Mouse (Mus musculus) forebrain, postnatal 0 days (tissue): Measurements from ENCODE around the gene 2310034G01Rik. TPM values are rescaled to one million over a fixed set of nuclear protein-coding genes. Genes with fewer than 3 reads are reported as not detected.

Experiments
- ATAC-seq: fragments of 200-750 bp; cut with Nextera tagmentation; 2 replicates; pipeline ENCODE4 v1.8.0; 2017; ENCODE audit warnings: mild to moderate bottlenecking, moderate library complexity
- DNase-seq: peaks from one replicate; pipeline ENCODE4 v3.0.0-alpha.2; 2015
- H3K27ac ChIP-seq: fragments of 300-500 bp; sonication (generic); 2 replicates; pipeline ENCODE4 v1.5.1; 2014; ENCODE audit warnings: low read depth, mild to moderate bottlenecking, antibody characterized with exemption, low read length, moderate library complexity, mixed read lengths
- H3K27me3 ChIP-seq: fragments of 300-500 bp; sonication (generic); 2 replicates; pipeline ENCODE4 v1.6.1; 2014; ENCODE audit warnings: mild to moderate bottlenecking, low read length, mixed read lengths; ENCODE audit not compliant: insufficient read depth
- H3K36me3 ChIP-seq: fragments of 300-500 bp; sonication (generic); 2 replicates; pipeline ENCODE4 v1.6.1; 2014; ENCODE audit warnings: mild to moderate bottlenecking, moderate library complexity; ENCODE audit not compliant: insufficient read depth
- H3K4me1 ChIP-seq: fragments of 300-500 bp; sonication (generic); 2 replicates; pipeline ENCODE4 v1.6.1; 2014; ENCODE audit warnings: antibody characterized with exemption; ENCODE audit not compliant: insufficient read depth
- H3K4me2 ChIP-seq: fragments of 300-500 bp; sonication (generic); 2 replicates; pipeline ENCODE4 v1.6.1; 2014; ENCODE audit warnings: low read depth, mild to moderate bottlenecking, moderate library complexity
- H3K4me3 ChIP-seq: fragments of 300-500 bp; sonication (generic); 2 replicates; pipeline ENCODE4 v1.5.1; 2014; ENCODE audit warnings: low read depth, low read length, mixed read lengths
- H3K9ac ChIP-seq: fragments of 300-500 bp; sonication (generic); 2 replicates; pipeline ENCODE4 v1.6.1; 2014; ENCODE audit warnings: mild to moderate bottlenecking
- H3K9me3 ChIP-seq: fragments of 300-500 bp; sonication (generic); 2 replicates; pipeline ENCODE4 v1.6.1; 2016; ENCODE audit warnings: low read length
- CTCF ChIP-seq: sonication (generic); IDR thresholded peaks from 2 replicates; pipeline ENCODE4 v1.5.1; 2016; ENCODE audit warnings: antibody characterized with exemption, control low read depth, low read depth
- WGBS: fragments of 180-500 bp; shearing (Covaris S2); extraction: QIAGEN DNeasy Blood & Tissue Kit; methylation state at CpG from one replicate; pipeline ENCODE4 v1.1.7; 2014; 5-methylcytosine and 5-hydroxymethylcytosine counted together
- polyA plus RNA-seq: library from polyadenylated mRNA; unstranded; fragments of >200 nt; fragmentation: Nextera tagmentation; extraction: Ambion mirVana; gene quantifications from 2 replicates; pipeline ENCODE4 v1.2.1, GENCODE M21; 2015
- total RNA-seq: library from RNA; depleted of rRNA; stranded (reverse); fragments of >200 nt; gene quantifications from 2 replicates; pipeline ENCODE4 v1.2.3, GENCODE M21; 2014

Gene 2310034G01Rik
- total and polyA plus RNA-seq, 2 experiments from 2014 or later: 2.3 to 4.3 TPM

- Histone ChIP-seq H3K9me3 (no peaks in the 10 kb centered on the region), H3K36me3 (peaks cover 9% of the 10 kb centered on the region; the same call in 1 of the 2 replicates), H3K4me1 (peaks cover 21% of the 10 kb centered on the region), H3K4me2 (no peak overlapping the region), H3K9ac (no peak overlapping the region), H3K4me3 (no peak overlapping the region), H3K27me3 (no peaks in the 10 kb centered on the region), H3K27ac (no peak overlapping the region)
- no peak for TF ChIP-seq CTCF
- no peak for DNase-seq
- ATAC-seq: no peak
- WGBS: 65% methylated on average over 5 of the region's 5 CpGs
Observed at GRCm38 (mm10) chr19:46323716-46324115, 26.4 kb downstream of the 2310034G01Rik start.

GRCm38 (mm10) chr19:46322996-46323572, 27.0 kb downstream of the 2310034G01Rik start:
- H3K9ac ChIP-seq: 0 out of 2 replicates have a peak overlapping the region, but pooled peaks have one; percentile 25
- H3K4me1 ChIP-seq: peaks cover 26% of the 10 kb centered on the region
- TF ChIP-seq CTCF: no peak
- no peaks in the 10 kb centered on the region for H3K27me3 ChIP-seq
- H3K4me3 ChIP-seq: no peak overlapping the region
- no peak for DNase-seq
- no peak overlapping the region for H3K27ac ChIP-seq
- 83% methylated on average over 13 of the region's 13 CpGs for WGBS
- peaks cover 9% of the 10 kb centered on the region; the same call in 1 of the 2 replicates for H3K36me3 ChIP-seq
- ATAC-seq: no peak
- H3K9me3 ChIP-seq: no peaks in the 10 kb centered on the region
- H3K4me2 ChIP-seq: peak overlapping the region; percentile 35; the same call in 1 of the 2 replicates

- Histone ChIP-seq H3K4me1 (peaks cover 27% of the 10 kb centered on the region), H3K4me2 (peak overlapping the region; percentile 35)
- TF ChIP-seq CTCF: no peak
Observed at GRCm38 (mm10) chr19:46322144-46322995, 27.7 kb downstream of the 2310034G01Rik start.

GRCm38 (mm10) chr19:46321101-46321943, 28.8 kb downstream of the 2310034G01Rik start:
- no peak for TF ChIP-seq CTCF
- DNase-seq: peak; percentile 60
- Histone ChIP-seq H3K4me2 (peak overlapping the region; percentile 35), H3K27me3 (0 out of 2 replicates have a peak, but pooled peaks cover 5% of the 10 kb centered on the region), H3K4me1 (peaks cover 34% of the 10 kb centered on the region), H3K9me3 (no peaks in the 10 kb centered on the region), H3K9ac (no peak overlapping the region), H3K27ac (peak overlapping the region; percentile 66), H3K36me3 (peaks cover 9% of the 10 kb centered on the region; the same call in 1 of the 2 replicates), H3K4me3 (no peak overlapping the region)
- peak; percentile 23 for ATAC-seq
- whole genome bisulfite sequencing: 14% methylated on average over 6 of the region's 6 CpGs

More at GRCm38 (mm10) chr19:46322144-46322995, 27.7 kb downstream of the 2310034G01Rik start:
- H3K36me3 ChIP-seq: peaks cover 9% of the 10 kb centered on the region; the same call in 1 of the 2 replicates
- H3K9ac ChIP-seq: 0 out of 2 replicates have a peak overlapping the region, but pooled peaks have one; percentile 33
- H3K4me3 ChIP-seq: no peak overlapping the region
- whole genome bisulfite sequencing: 50% methylated on average over 11 of the region's 11 CpGs
- DNase-seq (no peak), ATAC-seq (no peak)
- no peaks in the 10 kb centered on the region for H3K9me3 ChIP-seq
- H3K27ac ChIP-seq: peak overlapping the region; percentile 66
- no peaks in the 10 kb centered on the region for H3K27me3 ChIP-seq

- 84% methylated on average over 8 of the region's 8 CpGs for WGBS
- Histone ChIP-seq H3K9ac (no peak overlapping the region), H3K4me2 (no peak overlapping the region), H3K27ac (no peak overlapping the region), H3K9me3 (no peaks in the 10 kb centered on the region), H3K27me3 (0 out of 2 replicates have a peak, but pooled peaks cover 16% of the 10 kb centered on the region), H3K4me1 (peaks cover 34% of the 10 kb centered on the region), H3K36me3 (peaks cover 9% of the 10 kb centered on the region; the same call in 1 of the 2 replicates), H3K4me3 (no peak overlapping the region)
- no peak for TF ChIP-seq CTCF
- ATAC-seq: no peak
- DNase-seq: no peak
Observed at GRCm38 (mm10) chr19:46320076-46320785, 29.9 kb downstream of the 2310034G01Rik start.
